Mouse (Mus musculus): ENCODE data around the gene Etfa. TPM values are rescaled to one million over a fixed set of nuclear protein-coding genes. Genes with fewer than 3 reads are reported as not detected.

The Etfa gene
- polyA plus RNA-seq, 1 experiment from 2014 or later = 372 TPM

- Histone ChIP-seq H3K4me1 (replicated peaks; ENCODE audit: insufficient read depth, low read length) (0 out of 2 replicates have a peak, but pooled peaks cover 4% of the 10 kb centered on the region), H3K9me3 (replicated peaks; ENCODE audit: low read length) (no peaks in the 10 kb centered on the region), H3K4me2 (ENCODE audit: low read length) (no peak overlapping the region), H3K27ac (no peak overlapping the region), H3K4me3 (replicated peaks; ENCODE audit: low read depth, low read length) (no peak overlapping the region), H3K36me3 (ENCODE audit: insufficient read depth, low read length) (no peaks in the 10 kb centered on the region), H3K9ac (ENCODE audit: low read depth, low read length) (no peak overlapping the region), H3K27me3 (ENCODE audit: insufficient read depth, low read length) (no peaks in the 10 kb centered on the region)
- 67% methylated on average over 6 of the region's 6 CpGs for WGBS
- no peak for TF ChIP-seq CTCF (IDR thresholded peaks at IDR 0.05; ENCODE audit: low read depth)
- DNase-seq (ENCODE audit: low spot score) (no peak), ATAC-seq (replicated peaks; ENCODE audit: low FRiP score, low read depth) (no peak)
These were observed 106.9 kb downstream of the Etfa start for GRCm38 (mm10) chr9:55404976-55405702.

Other genes with a start within 250 kb of the Etfa start
- 0.39 and 0.65 TPM in 2 replicates for gene Nrg4, start 185.4 kb downstream of the Etfa start, polyA plus RNA-seq (2015; fragmentation: Nextera tagmentation; extraction: Ambion mirVana)
- gene Tmem266, start 185.3 kb downstream of the Etfa start, polyA plus RNA-seq (2015; fragmentation: Nextera tagmentation; extraction: Ambion mirVana) = 0.25 and 0.33 TPM in 2 replicates
- gene Isl2, start 26.4 kb upstream of the Etfa start, polyA plus RNA-seq (2015; fragmentation: Nextera tagmentation; extraction: Ambion mirVana) = not detected in 2 replicates